Mouse (Mus musculus) left cerebral cortex, adult 6 months (tissue): ENCODE results near the gene R3hdm1. TPM values are rescaled to one million over a fixed set of nuclear protein-coding genes. Genes with fewer than 3 reads are reported as not detected.

Source experiments
- long read RNA-seq, 2 experiments: library from polyadenylated mRNA; unstranded; transcript quantifications; one replicate each; pipeline ENCODE4 v2.0.0; 2019 to 2020
- polyA plus RNA-seq: library from polyadenylated mRNA; unstranded; fragments of <200 nt; fragmentation: Nextera tagmentation; gene quantifications from 2 replicates; pipeline ENCODE4 v1.2.3, GENCODE M21; 2021

The R3hdm1 gene
- 128 and 135 TPM in 2 replicates for polyA plus RNA-seq
- long read RNA-seq, experiment 1, full-length matches to known transcripts, result 32 of 232 reads
- long read RNA-seq, experiment 1, partial matches to known transcripts, result 163 of 232 reads
- long read RNA-seq, experiment 1, other reads (novel, unspliced or antisense), result 37 of 232 reads
- long read RNA-seq, experiment 2, full-length matches to known transcripts, result 8 of 107 reads
- long read RNA-seq, experiment 2, partial matches to known transcripts, result 89 of 107 reads
- long read RNA-seq, experiment 2, other reads (novel, unspliced or antisense), result 10 of 107 reads

DNA sequence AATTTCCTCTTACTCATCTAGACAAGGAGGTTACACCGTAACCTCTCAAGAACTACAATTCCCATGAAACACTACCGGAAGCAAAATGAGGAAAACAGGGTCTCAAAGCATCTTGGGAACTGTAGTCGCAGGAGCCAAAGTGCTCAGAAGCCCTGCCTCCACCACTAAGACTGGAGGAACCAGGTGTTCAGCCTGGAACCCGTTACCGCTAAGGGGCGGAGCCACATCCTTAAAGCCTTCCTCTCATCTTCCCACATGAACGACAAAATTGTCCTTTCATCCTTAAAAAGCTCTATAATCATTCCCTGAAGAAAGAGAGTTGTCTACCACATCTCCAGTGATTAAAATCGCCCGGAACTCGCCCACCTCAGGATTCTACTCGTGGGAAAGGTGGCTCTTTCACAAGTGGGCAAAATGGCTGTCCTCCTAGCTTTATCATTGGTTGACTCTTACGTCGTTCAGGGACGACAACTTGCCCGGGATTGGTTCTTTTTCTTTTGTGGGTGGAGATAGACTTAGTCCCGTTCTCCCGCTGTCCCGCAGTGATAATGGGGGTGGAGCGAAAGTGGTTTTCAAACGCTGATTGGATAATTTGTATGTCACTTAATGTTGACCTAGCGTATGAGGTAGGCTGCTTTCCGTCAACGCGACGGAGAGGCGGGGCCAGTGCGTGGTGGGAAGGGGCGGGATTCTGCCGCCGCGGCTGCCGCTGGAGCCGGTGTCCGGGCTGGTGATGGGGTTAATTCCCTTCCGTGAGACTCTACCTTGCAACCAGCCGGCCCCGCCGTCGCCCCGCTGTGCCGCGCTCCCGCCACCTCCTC is at the start of gene R3hdm1, which contains the start of gene Zranb3:
Gene R3hdm1, plus strand, starts transcription at position 661 of the 821 bp plus-strand sequence.
Gene Zranb3, minus strand, starts transcription at position 407 of the 821 bp plus-strand sequence.

DNA sequence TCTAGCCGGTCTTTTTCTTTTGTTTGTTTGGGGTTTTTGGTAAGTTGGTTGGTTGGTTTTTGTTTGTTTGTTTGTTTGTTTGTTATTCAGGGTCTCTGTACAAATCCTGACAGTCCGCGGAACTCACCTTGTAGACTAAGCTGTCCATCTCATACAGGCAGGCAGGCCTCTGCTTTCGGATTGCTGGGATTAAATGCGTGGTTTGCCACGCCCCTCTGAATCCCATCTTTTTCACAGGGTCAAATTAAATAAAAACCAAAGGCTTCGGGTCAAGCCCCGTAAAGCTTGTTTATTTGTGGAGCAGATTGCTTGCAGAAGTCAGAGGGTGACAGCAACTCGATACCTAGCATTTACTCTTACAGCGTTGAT is 140.5 kb downstream of the R3hdm1 start, which contains the start of gene Ubxn4:
Gene Ubxn4, plus strand, starts transcription at position 338 of the 369 bp plus-strand sequence.

Other genes starting within 250 kb of the R3hdm1 start
- gene Map3k19, start 248.3 kb upstream of the R3hdm1 start, polyA plus RNA-seq, result 1.2 TPM in 2 replicates
- gene Rab3gap1, start 234.5 kb upstream of the R3hdm1 start, polyA plus RNA-seq, result 37.9 and 43.0 TPM in 2 replicates
- gene Zranb3, start 254 bp upstream of the R3hdm1 start, polyA plus RNA-seq, result 1.7 and 2.9 TPM in 2 replicates
- gene Ubxn4, start 140.7 kb downstream of the R3hdm1 start, polyA plus RNA-seq, result 35.9 and 45.2 TPM in 2 replicates
- gene Lct, start 225.0 kb downstream of the R3hdm1 start, polyA plus RNA-seq, result 0.21 and 0.28 TPM in 2 replicates